Mouse (Mus musculus): ENCODE measurements around the gene Aadacl2. TPM values are rescaled to one million over a fixed set of nuclear protein-coding genes. Genes with fewer than 3 reads are reported as not detected.

Aadacl2 gene
- polyA plus RNA-seq, 1 experiment from 2014 or later = 11.4 TPM

DNA sequence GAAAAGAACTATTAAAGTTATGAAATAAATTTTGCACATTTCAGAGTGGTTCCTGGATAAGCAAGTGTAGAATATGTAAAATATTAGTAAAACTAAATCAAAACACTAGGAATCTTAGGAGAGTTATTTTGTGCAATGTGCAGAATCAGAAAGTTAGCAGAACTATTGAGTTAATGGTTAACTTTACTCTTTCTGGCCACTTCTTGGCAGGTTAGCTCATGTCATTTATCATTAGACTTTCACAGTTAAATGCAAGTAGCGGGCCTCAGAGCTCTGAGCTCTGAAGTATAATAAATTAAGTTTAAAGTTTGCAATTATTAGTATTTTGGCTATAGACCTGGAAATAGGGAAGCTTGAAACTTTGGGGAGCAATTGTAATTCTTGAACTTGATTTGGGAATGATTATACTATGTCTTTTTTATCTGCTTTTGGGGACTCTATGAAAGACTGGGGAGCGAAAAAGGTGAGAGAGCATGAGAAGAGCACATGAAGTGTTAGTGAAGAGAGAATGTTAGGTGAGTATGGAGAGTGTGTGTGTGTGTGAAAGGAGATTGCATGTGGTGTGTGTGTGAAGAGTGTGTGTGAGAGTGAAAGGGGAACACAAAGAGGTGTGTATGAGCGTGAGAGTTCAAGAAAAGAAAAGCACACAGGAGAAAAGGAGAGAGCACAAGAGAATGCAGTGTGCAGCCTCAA lies 39.8 kb downstream of the Aadacl2 start:
- Histone ChIP-seq H3K36me3 (ENCODE audit: control insufficient read depth, insufficient read depth, low read length) (no peaks in the 10 kb centered on the region), H3K27me3 (ENCODE audit: control insufficient read depth, insufficient read depth, low read length) (no peaks in the 10 kb centered on the region), H3K27ac (replicated peaks) (no peak overlapping the region), H3K9me3 (ENCODE audit: control insufficient read depth, low read length) (no peaks in the 10 kb centered on the region), H3K4me1 (replicated peaks; ENCODE audit: control insufficient read depth, insufficient read depth) (no peaks in the 10 kb centered on the region), H3K4me3 (ENCODE audit: low read depth, low read length) (no peak overlapping the region), H3K4me2 (replicated peaks; ENCODE audit: low read depth) (no peak overlapping the region), H3K9ac (ENCODE audit: low read length) (no peak overlapping the region)
- TF ChIP-seq EP300 (optimal IDR thresholded peaks at IDR 0.05) (no peak), CTCF (IDR thresholded peaks at IDR 0.05; ENCODE audit: low read depth) (no peak)
- no peak for DNase-seq (ENCODE audit: low spot score)
- ATAC-seq (ENCODE audit: low FRiP score, low TSS enrichment) = no peak
- 60% methylated on average over 3 of the region's 3 CpGs for WGBS

DNA sequence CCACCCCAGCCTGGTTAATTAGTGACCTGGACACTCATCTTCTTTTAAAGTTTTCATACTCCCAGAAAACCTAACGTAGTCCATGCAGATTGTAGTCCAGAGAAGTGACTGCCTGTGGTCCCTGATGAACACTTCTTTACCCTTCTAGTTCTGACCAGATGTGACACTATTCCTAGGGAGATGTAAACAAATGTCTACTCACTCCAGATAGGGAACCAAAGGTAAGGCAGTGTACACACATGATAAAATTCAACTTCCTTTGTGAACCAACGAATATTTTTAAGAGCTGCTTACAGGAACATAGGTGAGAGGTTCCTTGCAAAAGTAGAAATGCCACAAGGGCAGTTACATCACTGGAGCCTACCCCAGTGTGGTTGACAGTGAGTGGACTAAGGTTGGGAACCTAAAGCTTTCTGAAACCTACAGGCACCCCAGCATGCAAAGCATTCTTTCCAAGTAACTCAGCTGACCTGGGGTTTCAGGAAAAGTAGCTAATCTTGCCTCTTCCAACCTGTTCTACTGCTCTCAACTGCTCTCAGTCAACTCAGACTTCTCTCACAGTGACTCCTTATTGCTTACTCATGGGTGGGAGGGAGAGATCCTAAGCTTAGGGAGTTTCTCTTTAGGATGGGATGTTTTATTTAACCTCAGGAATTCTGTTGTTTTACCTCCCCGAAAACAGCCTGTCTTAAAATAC lies 46.8 kb downstream of the Aadacl2 start:
- Histone ChIP-seq H3K4me3 (ENCODE audit: low read depth, low read length) (no peak overlapping the region), H3K36me3 (ENCODE audit: control insufficient read depth, insufficient read depth, low read length) (no peaks in the 10 kb centered on the region), H3K9me3 (ENCODE audit: control insufficient read depth, low read length) (no peaks in the 10 kb centered on the region), H3K4me1 (replicated peaks; ENCODE audit: control insufficient read depth, insufficient read depth) (no peaks in the 10 kb centered on the region), H3K27me3 (ENCODE audit: control insufficient read depth, insufficient read depth, low read length) (no peaks in the 10 kb centered on the region), H3K4me2 (replicated peaks; ENCODE audit: low read depth) (no peak overlapping the region), H3K9ac (ENCODE audit: low read length) (no peak overlapping the region), H3K27ac (replicated peaks) (peak overlapping the region; percentile 35)
- 47% methylated on average over 3 of the region's 3 CpGs for WGBS
- ATAC-seq (ENCODE audit: low FRiP score, low TSS enrichment) (peak; percentile 92), DNase-seq (ENCODE audit: low spot score) (peak; percentile 19)
- peak; percentile 60 for TF ChIP-seq EP300 (optimal IDR thresholded peaks at IDR 0.05)
- no peak for TF ChIP-seq CTCF (IDR thresholded peaks at IDR 0.05; ENCODE audit: low read depth)

DNA sequence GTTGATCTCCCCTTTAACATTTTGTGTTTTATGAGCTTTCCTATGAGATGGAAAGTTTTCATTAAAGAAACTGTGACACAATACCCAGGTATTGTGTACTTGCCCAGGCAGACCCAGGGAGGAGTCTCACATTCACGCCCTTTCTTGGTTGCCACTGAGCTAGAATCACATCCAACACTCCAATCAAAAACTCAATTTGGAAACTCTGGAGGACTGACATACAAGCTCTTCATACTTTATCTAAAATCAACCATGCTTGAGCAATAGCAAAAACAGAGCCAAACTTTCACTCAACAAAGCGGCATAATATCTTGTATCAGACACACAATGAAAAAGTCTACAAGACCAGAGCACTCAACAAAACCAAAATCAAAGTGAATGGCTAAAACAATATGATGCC lies 47.4 kb downstream of the Aadacl2 start:
- Histone ChIP-seq H3K4me2 (replicated peaks; ENCODE audit: low read depth) (no peak overlapping the region), H3K4me1 (replicated peaks; ENCODE audit: control insufficient read depth, insufficient read depth) (no peaks in the 10 kb centered on the region), H3K27me3 (ENCODE audit: control insufficient read depth, insufficient read depth, low read length) (no peaks in the 10 kb centered on the region), H3K27ac (replicated peaks) (peak overlapping the region; percentile 35; the same call in 1 of the 2 replicates), H3K9ac (ENCODE audit: low read length) (no peak overlapping the region), H3K9me3 (ENCODE audit: control insufficient read depth, low read length) (no peaks in the 10 kb centered on the region), H3K4me3 (ENCODE audit: low read depth, low read length) (no peak overlapping the region), H3K36me3 (ENCODE audit: control insufficient read depth, insufficient read depth, low read length) (no peaks in the 10 kb centered on the region)
- TF ChIP-seq CTCF (IDR thresholded peaks at IDR 0.05; ENCODE audit: low read depth) (no peak), EP300 (optimal IDR thresholded peaks at IDR 0.05) (no peak)
- ATAC-seq (ENCODE audit: low FRiP score, low TSS enrichment) (peak; percentile 64; the same call in 1 of the 2 replicates), DNase-seq (ENCODE audit: low spot score) (no peak)
- 68% methylated on average over 2 of the region's 2 CpGs for WGBS

DNA sequence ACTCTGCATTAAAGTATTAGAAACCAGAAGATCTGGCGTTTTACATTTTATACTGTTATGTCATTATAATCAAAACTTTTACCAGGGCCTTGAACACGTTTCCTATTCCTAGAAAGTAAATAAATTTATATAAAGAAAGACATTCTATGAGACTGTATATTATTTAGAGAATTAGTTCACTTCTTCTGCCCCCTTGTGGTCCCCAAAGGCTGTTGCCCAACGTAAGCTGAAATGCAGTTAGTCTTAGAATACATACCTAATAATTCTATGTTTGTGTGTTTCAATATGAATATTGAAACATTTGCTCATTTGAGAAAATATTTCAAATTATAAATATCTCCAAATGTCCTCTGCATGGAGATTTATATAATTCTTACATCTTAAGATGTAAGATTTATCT lies 49.9 kb downstream of the Aadacl2 start:
- Histone ChIP-seq H3K4me1 (replicated peaks; ENCODE audit: control insufficient read depth, insufficient read depth) (no peaks in the 10 kb centered on the region), H3K27me3 (ENCODE audit: control insufficient read depth, insufficient read depth, low read length) (no peaks in the 10 kb centered on the region), H3K4me2 (replicated peaks; ENCODE audit: low read depth) (no peak overlapping the region), H3K9ac (ENCODE audit: low read length) (no peak overlapping the region), H3K27ac (replicated peaks) (no peak overlapping the region), H3K4me3 (ENCODE audit: low read depth, low read length) (no peak overlapping the region), H3K36me3 (ENCODE audit: control insufficient read depth, insufficient read depth, low read length) (no peaks in the 10 kb centered on the region), H3K9me3 (ENCODE audit: control insufficient read depth, low read length) (no peaks in the 10 kb centered on the region)
- TF ChIP-seq EP300 (optimal IDR thresholded peaks at IDR 0.05) = no peak
- peak; percentile 77 for TF ChIP-seq CTCF (IDR thresholded peaks at IDR 0.05; ENCODE audit: low read depth)
- DNase-seq (ENCODE audit: low spot score) (no peak), ATAC-seq (ENCODE audit: low FRiP score, low TSS enrichment) (no peak)
- 27% methylated on average over 3 of the region's 3 CpGs for WGBS

DNA sequence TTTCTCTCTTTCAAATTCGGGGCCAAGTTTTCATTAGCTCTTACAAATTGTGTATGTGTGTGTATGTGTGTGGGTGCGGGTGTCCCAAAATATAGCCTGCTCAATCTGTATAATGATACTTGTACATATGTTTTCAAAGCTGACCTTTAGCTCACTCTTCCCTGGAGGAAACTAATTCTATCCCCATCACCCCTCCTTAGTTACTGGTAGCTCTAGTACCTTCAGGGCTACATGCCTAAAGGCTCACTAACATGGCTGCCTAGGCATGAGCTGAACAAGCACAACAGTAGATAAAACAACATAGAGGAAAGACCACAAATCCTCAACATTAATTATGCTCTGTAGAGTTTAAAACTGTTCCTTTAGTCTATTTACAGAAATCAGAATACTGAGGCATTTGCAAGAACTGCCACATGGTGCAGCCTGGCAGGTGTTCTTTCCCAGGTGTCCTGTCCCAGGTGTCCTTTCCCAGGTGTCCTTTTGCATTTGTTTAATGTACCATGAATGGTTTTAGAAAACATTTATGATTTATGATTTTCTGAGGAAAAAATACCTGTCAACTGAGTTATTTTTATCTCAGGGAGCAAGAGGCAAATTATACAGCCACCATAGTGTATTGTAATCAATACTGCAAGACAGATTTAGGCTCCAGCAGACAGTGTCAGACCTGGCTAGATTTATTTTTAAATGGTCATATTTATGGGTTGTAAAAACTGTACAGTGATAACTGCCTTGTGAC lies 50.7 kb downstream of the Aadacl2 start:
- DNase-seq (ENCODE audit: low spot score) = no peak
- H3K9me3 ChIP-seq (ENCODE audit: control insufficient read depth, low read length) = no peaks in the 10 kb centered on the region
- H3K4me3 ChIP-seq (ENCODE audit: low read depth, low read length) = no peak overlapping the region
- no peaks in the 10 kb centered on the region for H3K4me1 ChIP-seq (replicated peaks; ENCODE audit: control insufficient read depth, insufficient read depth)
- H3K36me3 ChIP-seq (ENCODE audit: control insufficient read depth, insufficient read depth, low read length) = no peaks in the 10 kb centered on the region
- no peak overlapping the region for H3K9ac ChIP-seq (ENCODE audit: low read length)
- WGBS = 69% methylated on average over 2 of the region's 2 CpGs
- H3K27me3 ChIP-seq (ENCODE audit: control insufficient read depth, insufficient read depth, low read length) = no peaks in the 10 kb centered on the region
- no peak overlapping the region for H3K27ac ChIP-seq (replicated peaks)
- TF ChIP-seq CTCF (IDR thresholded peaks at IDR 0.05; ENCODE audit: low read depth) (no peak), EP300 (optimal IDR thresholded peaks at IDR 0.05) (no peak)
- ATAC-seq (ENCODE audit: low FRiP score, low TSS enrichment) = 0 out of 2 replicates have a peak, but pooled peaks have one; percentile 35
- H3K4me2 ChIP-seq (replicated peaks; ENCODE audit: low read depth) = no peak overlapping the region

All from stomach, postnatal 0 days (tissue).